Mouse (Mus musculus): ENCODE data around the gene 9130008F23Rik. TPM values are rescaled to one million over a fixed set of nuclear protein-coding genes. Genes with fewer than 3 reads are reported as not detected.

Gene 9130008F23Rik
- polyA plus RNA-seq (2014; fragmentation: Nextera tagmentation; extraction: Ambion mirVana), result 1.1 and 1.6 TPM in 2 replicates

DNA sequence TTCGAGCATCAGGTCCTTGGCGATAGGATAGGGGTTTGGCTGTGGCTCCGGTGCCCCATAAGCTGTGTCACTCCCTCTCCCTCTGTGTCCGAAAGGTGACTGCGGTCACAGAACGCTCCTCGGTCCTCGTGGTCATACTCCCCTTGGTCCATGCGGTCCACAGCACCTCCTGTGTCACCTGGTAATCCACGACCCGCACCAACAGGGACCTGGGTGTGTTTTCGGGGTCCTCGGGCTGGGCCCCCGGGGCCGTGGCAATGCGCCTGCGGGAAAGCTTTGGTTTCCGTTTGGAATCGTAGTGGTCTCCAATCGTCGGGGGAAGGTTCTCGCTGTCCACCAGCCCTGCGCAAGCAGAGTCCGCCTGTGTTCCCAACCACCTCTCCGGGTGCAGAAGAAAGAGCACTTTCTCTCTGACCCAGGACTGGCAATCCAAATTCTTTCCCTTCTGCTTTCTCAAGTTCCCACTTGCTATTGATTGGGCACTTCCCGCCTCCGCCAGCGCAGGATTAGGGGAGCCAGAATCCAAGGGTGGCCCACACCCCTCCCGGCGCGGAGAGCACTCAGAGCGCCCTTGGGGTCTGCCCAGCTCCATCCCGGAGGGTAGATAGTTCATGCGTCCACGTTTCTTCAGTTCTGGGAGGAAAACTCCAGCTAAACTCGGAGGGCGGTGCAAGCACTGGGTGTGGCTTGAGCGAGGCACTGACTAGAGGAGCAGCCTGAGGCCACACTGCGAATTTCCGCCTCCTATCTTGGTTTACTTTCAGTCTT lies at the start of gene 9130008F23Rik:
Gene 9130008F23Rik (minus strand): TSS at position 636 of the 768 bp plus-strand sequence.
- peak; percentile 69 for DNase-seq (ENCODE audit: low spot score)
- under 1% methylated on average over 38 of the region's 40 CpGs for WGBS

GRCm38 (mm10) chr17:40915499-40915898 lies 35.1 kb upstream of the 9130008F23Rik start:
- no peak overlapping the region for H3K4me3 ChIP-seq (ENCODE audit: low read depth, low read length)
- no peaks in the 10 kb centered on the region for H3K4me1 ChIP-seq (ENCODE audit: control insufficient read depth, insufficient read depth, low read length)
- no peaks in the 10 kb centered on the region for H3K36me3 ChIP-seq (ENCODE audit: control insufficient read depth, insufficient read depth, low read length)
- H3K27ac ChIP-seq (replicated peaks; ENCODE audit: low read depth, low read length), result no peak overlapping the region
- no peak overlapping the region for H3K4me2 ChIP-seq (ENCODE audit: low read depth, low read length)
- WGBS, result 100% methylated on average over 1 of the region's 2 CpGs
- H3K27me3 ChIP-seq (replicated peaks; ENCODE audit: control insufficient read depth, insufficient read depth, low read length), result no peaks in the 10 kb centered on the region
- DNase-seq (ENCODE audit: low spot score) (no peak), ATAC-seq (ENCODE audit: low read depth) (no peak)
- no peak overlapping the region for H3K9ac ChIP-seq (ENCODE audit: low read depth, low read length)
- H3K9me3 ChIP-seq (ENCODE audit: control insufficient read depth, low read length), result no peaks in the 10 kb centered on the region

More for the DNA sequence above, at the start of gene 9130008F23Rik:
- H3K9ac ChIP-seq (ENCODE audit: low read depth, low read length), result peak within 1 kb of the TSS; percentile 69
- peaks cover 11% of the 10 kb centered on the region for H3K4me1 ChIP-seq (ENCODE audit: control insufficient read depth, insufficient read depth, low read length)
- H3K9me3 ChIP-seq (ENCODE audit: control insufficient read depth, low read length), result no peaks in the 10 kb centered on the region
- peak within 1 kb of the TSS; percentile 52 for H3K4me3 ChIP-seq (ENCODE audit: low read depth, low read length)
- no peaks in the 10 kb centered on the region for H3K36me3 ChIP-seq (ENCODE audit: control insufficient read depth, insufficient read depth, low read length)
- H3K4me2 ChIP-seq (ENCODE audit: low read depth, low read length), result peak within 1 kb of the TSS; percentile 85
- ATAC-seq (ENCODE audit: low read depth), result peak; percentile 89
- H3K27me3 ChIP-seq (replicated peaks; ENCODE audit: control insufficient read depth, insufficient read depth, low read length), result no peaks in the 10 kb centered on the region
- H3K27ac ChIP-seq (replicated peaks; ENCODE audit: low read depth, low read length), result no peak within 1 kb of the TSS

DNA sequence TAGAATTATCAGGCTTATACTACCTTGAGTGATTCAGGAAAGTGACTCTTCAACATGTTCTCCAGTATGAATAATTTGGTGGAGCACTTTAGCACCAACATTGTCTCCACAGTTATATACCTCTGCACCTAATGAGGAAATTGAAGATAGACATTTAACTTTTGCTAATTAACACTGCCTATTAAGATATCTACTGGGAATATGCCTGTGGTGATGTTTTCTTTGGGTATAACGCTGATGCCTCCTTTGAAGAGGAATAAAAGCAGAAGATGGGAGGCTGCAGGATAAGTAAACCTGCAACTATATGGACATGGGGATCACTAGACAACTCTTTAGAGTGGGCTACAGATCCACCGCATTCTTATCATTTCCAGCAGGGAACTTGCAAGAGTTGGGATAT lies 33.9 kb upstream of the 9130008F23Rik start, which contains the start of gene Glyatl3:
Gene Glyatl3 (minus strand): TSS at position 101 of the 400 bp plus-strand sequence.
- Histone ChIP-seq H3K27ac (replicated peaks; ENCODE audit: low read depth, low read length) (no peak within 1 kb of the TSS), H3K4me1 (ENCODE audit: control insufficient read depth, insufficient read depth, low read length) (no peaks in the 10 kb centered on the region), H3K9me3 (ENCODE audit: control insufficient read depth, low read length) (no peaks in the 10 kb centered on the region), H3K36me3 (ENCODE audit: control insufficient read depth, insufficient read depth, low read length) (no peaks in the 10 kb centered on the region), H3K9ac (ENCODE audit: low read depth, low read length) (no peak within 1 kb of the TSS), H3K4me3 (ENCODE audit: low read depth, low read length) (no peak within 1 kb of the TSS), H3K27me3 (replicated peaks; ENCODE audit: control insufficient read depth, insufficient read depth, low read length) (no peaks in the 10 kb centered on the region), H3K4me2 (ENCODE audit: low read depth, low read length) (no peak within 1 kb of the TSS)
- ATAC-seq (ENCODE audit: low read depth) (no peak), DNase-seq (ENCODE audit: low spot score) (no peak)
- 92% methylated on average over 2 of the region's 2 CpGs for WGBS

DNA sequence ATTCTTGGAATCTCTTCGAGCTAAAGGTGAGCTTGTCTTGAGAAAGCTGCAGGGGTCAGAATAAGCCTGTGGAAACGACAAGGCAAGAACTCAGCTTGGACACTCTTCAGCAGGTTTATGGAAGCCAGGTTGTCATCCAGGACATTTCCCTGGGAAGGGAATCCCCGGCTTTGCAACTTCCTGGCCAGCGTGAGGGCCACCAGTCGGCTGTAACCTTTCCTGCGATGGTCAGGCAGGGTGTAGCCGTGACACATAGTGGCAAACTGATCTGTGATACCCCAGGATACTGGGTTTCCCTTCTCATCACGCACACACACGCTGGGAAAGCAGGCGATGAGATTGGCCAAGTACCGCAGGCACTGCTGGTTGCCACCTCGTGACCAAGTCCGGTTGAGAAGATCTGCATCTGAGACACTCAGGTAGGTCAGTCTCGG lies 24.4 kb upstream of the 9130008F23Rik start:
- Histone ChIP-seq H3K27me3 (replicated peaks; ENCODE audit: control insufficient read depth, insufficient read depth, low read length) (no peaks in the 10 kb centered on the region), H3K4me2 (ENCODE audit: low read depth, low read length) (peak overlapping the region; percentile 41), H3K27ac (replicated peaks; ENCODE audit: low read depth, low read length) (no peak overlapping the region), H3K4me1 (ENCODE audit: control insufficient read depth, insufficient read depth, low read length) (peaks cover 3% of the 10 kb centered on the region; the same call in 1 of the 2 replicates), H3K9ac (ENCODE audit: low read depth, low read length) (no peak overlapping the region), H3K4me3 (ENCODE audit: low read depth, low read length) (no peak overlapping the region), H3K36me3 (ENCODE audit: control insufficient read depth, insufficient read depth, low read length) (no peaks in the 10 kb centered on the region), H3K9me3 (ENCODE audit: control insufficient read depth, low read length) (no peaks in the 10 kb centered on the region)
- WGBS, result 8% methylated on average over 13 of the region's 14 CpGs
- ATAC-seq (ENCODE audit: low read depth) (no peak; the same call in 1 of the 2 replicates), DNase-seq (ENCODE audit: low spot score) (no peak)

GRCm38 (mm10) chr17:40904056-40904597 lies 23.8 kb upstream of the 9130008F23Rik start:
- Histone ChIP-seq H3K27me3 (replicated peaks; ENCODE audit: control insufficient read depth, insufficient read depth, low read length) (no peaks in the 10 kb centered on the region), H3K9me3 (ENCODE audit: control insufficient read depth, low read length) (no peaks in the 10 kb centered on the region), H3K4me2 (ENCODE audit: low read depth, low read length) (peak overlapping the region; percentile 41), H3K36me3 (ENCODE audit: control insufficient read depth, insufficient read depth, low read length) (no peaks in the 10 kb centered on the region), H3K9ac (ENCODE audit: low read depth, low read length) (no peak overlapping the region), H3K4me3 (ENCODE audit: low read depth, low read length) (no peak overlapping the region), H3K27ac (replicated peaks; ENCODE audit: low read depth, low read length) (no peak overlapping the region), H3K4me1 (ENCODE audit: control insufficient read depth, insufficient read depth, low read length) (peaks cover 3% of the 10 kb centered on the region; the same call in 1 of the 2 replicates)
- ATAC-seq (ENCODE audit: low read depth), result peak; percentile 22; the same call in 1 of the 2 replicates
- 7% methylated on average over 10 of the region's 11 CpGs for WGBS
- DNase-seq (ENCODE audit: low spot score), result peak; percentile 12

DNA sequence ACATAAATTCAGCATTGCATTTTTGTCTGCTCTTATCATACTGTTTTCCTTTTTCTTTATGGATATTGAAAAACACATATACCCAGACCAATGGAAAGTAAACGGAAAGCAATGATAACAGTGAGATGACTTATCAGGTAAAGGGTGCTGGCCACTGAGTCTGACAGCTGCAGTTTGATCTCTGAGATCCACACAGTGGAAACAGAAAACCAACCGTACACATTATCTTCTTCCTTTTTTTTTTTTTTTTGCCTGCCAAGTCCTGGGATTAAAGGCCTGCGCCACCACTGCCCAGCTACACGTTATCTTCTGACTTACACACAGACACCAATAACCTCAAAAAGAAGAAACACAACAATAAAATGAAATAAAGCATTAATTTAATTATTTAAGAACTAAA lies 23.0 kb upstream of the 9130008F23Rik start:
- Histone ChIP-seq H3K4me1 (ENCODE audit: control insufficient read depth, insufficient read depth, low read length) (peaks cover 3% of the 10 kb centered on the region; the same call in 1 of the 2 replicates), H3K27ac (replicated peaks; ENCODE audit: low read depth, low read length) (no peak overlapping the region), H3K4me3 (ENCODE audit: low read depth, low read length) (no peak overlapping the region), H3K4me2 (ENCODE audit: low read depth, low read length) (no peak overlapping the region), H3K9me3 (ENCODE audit: control insufficient read depth, low read length) (no peaks in the 10 kb centered on the region), H3K36me3 (ENCODE audit: control insufficient read depth, insufficient read depth, low read length) (no peaks in the 10 kb centered on the region), H3K27me3 (replicated peaks; ENCODE audit: control insufficient read depth, insufficient read depth, low read length) (no peaks in the 10 kb centered on the region), H3K9ac (ENCODE audit: low read depth, low read length) (no peak overlapping the region)
- no peak for DNase-seq (ENCODE audit: low spot score)
- ATAC-seq (ENCODE audit: low read depth), result no peak
- WGBS, result 67% methylated on average over 4 of the region's 4 CpGs

- Histone ChIP-seq H3K9ac (ENCODE audit: low read depth, low read length) (no peak overlapping the region), H3K4me3 (ENCODE audit: low read depth, low read length) (no peak overlapping the region), H3K4me2 (ENCODE audit: low read depth, low read length) (no peak overlapping the region), H3K36me3 (ENCODE audit: control insufficient read depth, insufficient read depth, low read length) (no peaks in the 10 kb centered on the region), H3K9me3 (ENCODE audit: control insufficient read depth, low read length) (no peaks in the 10 kb centered on the region), H3K27ac (replicated peaks; ENCODE audit: low read depth, low read length) (no peak overlapping the region), H3K27me3 (replicated peaks; ENCODE audit: control insufficient read depth, insufficient read depth, low read length) (no peaks in the 10 kb centered on the region), H3K4me1 (ENCODE audit: control insufficient read depth, insufficient read depth, low read length) (peaks cover 3% of the 10 kb centered on the region; the same call in 1 of the 2 replicates)
- ATAC-seq (ENCODE audit: low read depth), result no peak
- 32% methylated on average over 4 of the region's 4 CpGs for WGBS
- DNase-seq (ENCODE audit: low spot score), result no peak
Measured at GRCm38 (mm10) chr17:40899783-40900363, 19.5 kb upstream of the 9130008F23Rik start.

- Histone ChIP-seq H3K4me3 (ENCODE audit: low read depth, low read length) (no peak overlapping the region), H3K27ac (replicated peaks; ENCODE audit: low read depth, low read length) (no peak overlapping the region), H3K9ac (ENCODE audit: low read depth, low read length) (no peak overlapping the region), H3K27me3 (replicated peaks; ENCODE audit: control insufficient read depth, insufficient read depth, low read length) (no peaks in the 10 kb centered on the region), H3K36me3 (ENCODE audit: control insufficient read depth, insufficient read depth, low read length) (no peaks in the 10 kb centered on the region), H3K4me2 (ENCODE audit: low read depth, low read length) (no peak overlapping the region), H3K9me3 (ENCODE audit: control insufficient read depth, low read length) (no peaks in the 10 kb centered on the region), H3K4me1 (ENCODE audit: control insufficient read depth, insufficient read depth, low read length) (no peaks in the 10 kb centered on the region)
- DNase-seq (ENCODE audit: low spot score) (peak; percentile 30), ATAC-seq (ENCODE audit: low read depth) (no peak)
- 56% methylated on average over 1 of the region's 1 CpGs for WGBS
Measured at GRCm38 (mm10) chr17:40896863-40897262, 16.5 kb upstream of the 9130008F23Rik start.
